Mouse (Mus musculus): ENCODE data around the gene Pdzd2. TPM values are rescaled to one million over a fixed set of nuclear protein-coding genes. Genes with fewer than 3 reads are reported as not detected.

The Pdzd2 gene
- polyA plus RNA-seq, 1 experiment from 2014 or later = 9.1 TPM

DNA sequence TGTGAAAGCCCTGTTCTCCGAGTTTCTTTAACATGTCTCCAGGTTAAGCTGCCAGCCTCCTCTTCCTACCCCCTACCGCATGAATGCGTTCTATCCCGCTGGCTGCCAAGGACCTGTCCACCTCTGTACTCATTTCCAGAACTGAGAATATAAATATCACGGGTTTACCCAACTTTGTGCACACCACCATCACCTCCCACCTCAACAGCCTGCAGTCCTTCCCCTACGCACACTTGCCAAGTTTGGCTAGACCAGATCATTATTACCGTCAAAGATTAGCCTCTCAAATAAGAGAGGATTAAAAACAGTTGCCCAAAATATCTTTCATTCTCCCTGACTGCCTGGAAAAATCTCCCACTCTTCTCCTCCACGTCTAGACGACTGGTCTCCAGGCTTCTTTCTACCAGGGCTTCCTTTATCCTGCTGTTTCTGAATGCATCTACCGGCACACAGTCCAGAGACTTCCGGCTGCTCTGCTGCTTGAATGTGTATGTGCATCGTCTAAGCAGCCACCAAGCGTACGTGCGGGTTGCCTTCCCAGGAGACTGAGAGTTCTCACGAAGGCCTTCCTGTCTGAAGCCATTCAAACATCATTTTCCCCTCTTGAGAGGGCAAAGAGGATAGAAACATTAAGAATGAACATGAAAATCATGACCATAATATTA is 324.1 kb downstream of the Pdzd2 start:
- H3K4me3 ChIP-seq (ENCODE audit: low read depth, low read length) = no peak overlapping the region
- WGBS = 87% methylated on average over 16 of the region's 16 CpGs
- no peaks in the 10 kb centered on the region for H3K27me3 ChIP-seq (replicated peaks; ENCODE audit: control insufficient read depth, insufficient read depth, low read length)
- H3K27ac ChIP-seq (ENCODE audit: low read depth, low read length) = no peak overlapping the region
- no peaks in the 10 kb centered on the region for H3K4me1 ChIP-seq (replicated peaks; ENCODE audit: control insufficient read depth, insufficient read depth, low read length)
- DNase-seq (ENCODE audit: low spot score) (no peak), ATAC-seq (replicated peaks; ENCODE audit: low FRiP score) (no peak)
- H3K9ac ChIP-seq (ENCODE audit: low read depth, low read length) = no peak overlapping the region
- no peaks in the 10 kb centered on the region for H3K36me3 ChIP-seq (ENCODE audit: control insufficient read depth, insufficient read depth, low read length)
- H3K4me2 ChIP-seq = no peak overlapping the region
- no peaks in the 10 kb centered on the region for H3K9me3 ChIP-seq (ENCODE audit: control insufficient read depth, low read length)

DNA sequence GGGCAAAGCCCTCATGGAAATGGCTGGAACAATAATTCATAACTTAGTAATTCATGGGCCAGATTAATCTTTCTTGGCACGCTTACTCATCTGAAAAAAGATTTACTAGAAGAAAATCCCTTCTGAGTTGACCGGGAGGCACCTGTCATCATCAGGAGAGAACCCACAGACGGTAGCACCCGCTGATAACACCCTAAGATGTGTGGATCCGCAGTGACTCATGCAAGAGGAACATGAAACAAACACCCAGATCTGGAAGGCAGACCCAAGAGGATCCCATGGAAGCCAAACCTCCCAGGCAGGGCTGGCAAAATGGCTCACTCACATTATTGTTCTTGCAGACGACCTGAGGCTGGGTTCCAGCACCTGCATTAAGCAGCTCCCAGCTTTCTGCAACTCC is 325.0 kb downstream of the Pdzd2 start:
- 68% methylated on average over 6 of the region's 6 CpGs for WGBS
- H3K4me2 ChIP-seq = no peak overlapping the region
- no peaks in the 10 kb centered on the region for H3K27me3 ChIP-seq (replicated peaks; ENCODE audit: control insufficient read depth, insufficient read depth, low read length)
- H3K4me1 ChIP-seq (replicated peaks; ENCODE audit: control insufficient read depth, insufficient read depth, low read length) = no peaks in the 10 kb centered on the region
- ATAC-seq (replicated peaks; ENCODE audit: low FRiP score) (no peak), DNase-seq (ENCODE audit: low spot score) (no peak)
- no peak overlapping the region for H3K9ac ChIP-seq (ENCODE audit: low read depth, low read length)
- no peaks in the 10 kb centered on the region for H3K9me3 ChIP-seq (ENCODE audit: control insufficient read depth, low read length)
- H3K27ac ChIP-seq (ENCODE audit: low read depth, low read length) = no peak overlapping the region
- no peaks in the 10 kb centered on the region for H3K36me3 ChIP-seq (ENCODE audit: control insufficient read depth, insufficient read depth, low read length)
- H3K4me3 ChIP-seq (ENCODE audit: low read depth, low read length) = no peak overlapping the region

DNA sequence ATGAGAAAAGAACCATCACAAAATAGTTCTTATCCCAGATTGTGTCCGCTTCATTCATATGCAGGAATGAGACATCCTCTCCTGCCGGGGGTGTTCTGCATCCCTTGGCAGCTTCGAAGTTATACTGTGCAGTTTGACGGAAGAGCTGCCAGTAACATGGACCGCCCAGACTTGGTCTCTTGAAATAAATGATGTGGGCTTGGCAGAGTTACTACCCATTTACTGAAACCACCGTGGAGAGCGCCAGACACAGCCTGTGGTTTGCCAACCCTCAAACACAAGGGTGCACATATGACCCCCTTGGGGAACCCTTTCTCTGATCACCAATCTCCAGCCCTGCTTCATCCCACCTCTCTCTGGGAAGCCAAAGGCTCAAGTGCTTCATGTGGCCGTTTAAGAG is 331.5 kb downstream of the Pdzd2 start:
- Histone ChIP-seq H3K4me2 (no peak overlapping the region), H3K36me3 (ENCODE audit: control insufficient read depth, insufficient read depth, low read length) (no peaks in the 10 kb centered on the region), H3K27me3 (replicated peaks; ENCODE audit: control insufficient read depth, insufficient read depth, low read length) (no peaks in the 10 kb centered on the region), H3K4me1 (replicated peaks; ENCODE audit: control insufficient read depth, insufficient read depth, low read length) (no peaks in the 10 kb centered on the region), H3K9me3 (ENCODE audit: control insufficient read depth, low read length) (no peaks in the 10 kb centered on the region), H3K4me3 (ENCODE audit: low read depth, low read length) (no peak overlapping the region), H3K27ac (ENCODE audit: low read depth, low read length) (no peak overlapping the region), H3K9ac (ENCODE audit: low read depth, low read length) (no peak overlapping the region)
- DNase-seq (ENCODE audit: low spot score) (no peak), ATAC-seq (replicated peaks; ENCODE audit: low FRiP score) (no peak)
- 83% methylated on average over 8 of the region's 8 CpGs for WGBS

DNA sequence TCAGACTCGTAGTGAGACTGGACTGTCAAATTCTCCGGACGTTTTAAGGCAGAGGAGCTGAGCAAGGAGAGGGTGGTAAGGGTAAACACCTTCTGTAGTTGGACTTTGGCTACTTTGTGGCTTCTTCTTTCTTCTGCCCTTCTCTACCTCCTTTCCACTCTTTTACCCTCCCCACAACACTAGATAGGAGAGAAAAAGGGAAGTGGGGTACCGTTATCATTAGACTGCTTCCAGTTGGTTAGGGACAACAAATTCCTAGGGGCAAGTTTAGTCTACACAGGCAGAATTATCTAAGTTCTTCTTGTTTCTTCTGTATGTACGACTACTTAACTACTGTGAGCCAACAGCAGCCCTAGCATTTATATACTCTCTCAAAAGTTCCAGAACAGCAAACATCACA is 334.1 kb downstream of the Pdzd2 start:
- DNase-seq (ENCODE audit: low spot score) (no peak), ATAC-seq (replicated peaks; ENCODE audit: low FRiP score) (no peak)
- Histone ChIP-seq H3K4me1 (replicated peaks; ENCODE audit: control insufficient read depth, insufficient read depth, low read length) (no peaks in the 10 kb centered on the region), H3K9me3 (ENCODE audit: control insufficient read depth, low read length) (no peaks in the 10 kb centered on the region), H3K4me3 (ENCODE audit: low read depth, low read length) (no peak overlapping the region), H3K36me3 (ENCODE audit: control insufficient read depth, insufficient read depth, low read length) (no peaks in the 10 kb centered on the region), H3K27me3 (replicated peaks; ENCODE audit: control insufficient read depth, insufficient read depth, low read length) (no peaks in the 10 kb centered on the region), H3K4me2 (no peak overlapping the region), H3K9ac (ENCODE audit: low read depth, low read length) (no peak overlapping the region), H3K27ac (ENCODE audit: low read depth, low read length) (no peak overlapping the region)
- WGBS = 58% methylated on average over 5 of the region's 5 CpGs

DNA sequence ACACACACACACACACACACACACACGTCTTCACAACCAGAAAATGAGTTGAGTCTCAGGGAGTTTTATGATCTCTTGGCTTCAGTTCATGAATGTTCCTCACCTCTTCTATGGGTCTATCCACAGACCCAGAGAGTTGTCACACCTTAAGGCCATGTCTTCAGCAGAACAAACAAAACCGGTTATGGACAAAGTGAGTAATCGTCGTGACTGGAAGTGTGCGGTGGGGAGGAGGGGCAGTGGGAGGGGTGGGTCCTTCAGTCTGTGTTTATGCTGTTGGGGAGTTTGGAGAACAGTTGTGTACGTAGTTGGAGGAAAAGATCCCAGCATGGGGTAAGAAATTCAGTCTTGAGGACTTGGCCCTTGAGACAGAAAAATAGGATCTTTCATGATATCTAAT is 342.7 kb downstream of the Pdzd2 start:
- no peak for DNase-seq (ENCODE audit: low spot score)

DNA sequence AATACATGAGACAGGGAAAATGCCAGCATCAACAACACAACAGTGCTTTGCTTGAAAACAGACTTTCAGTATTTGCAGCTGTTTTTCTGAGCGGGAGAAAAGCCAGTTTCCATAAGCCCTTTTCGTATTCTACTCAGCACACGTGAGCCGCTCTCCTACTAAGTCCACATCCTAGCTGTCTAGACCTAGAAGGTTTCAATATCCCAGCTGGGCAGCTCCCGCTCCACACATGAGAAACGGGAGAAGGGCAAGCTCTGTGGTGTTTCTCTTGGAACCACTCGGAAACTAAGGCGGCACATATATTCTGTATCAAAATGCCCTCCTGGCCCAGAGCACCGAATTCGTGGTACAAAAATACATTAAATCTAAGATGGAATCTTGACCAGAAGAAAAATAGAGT is 345.0 kb downstream of the Pdzd2 start:
- H3K9ac ChIP-seq (ENCODE audit: low read depth, low read length) = no peak overlapping the region
- 92% methylated on average over 10 of the region's 10 CpGs for WGBS
- no peak overlapping the region for H3K4me2 ChIP-seq
- no peaks in the 10 kb centered on the region for H3K36me3 ChIP-seq (ENCODE audit: control insufficient read depth, insufficient read depth, low read length)
- no peak overlapping the region for H3K27ac ChIP-seq (ENCODE audit: low read depth, low read length)
- DNase-seq (ENCODE audit: low spot score) = no peak
- no peak for ATAC-seq (replicated peaks; ENCODE audit: low FRiP score)
- no peaks in the 10 kb centered on the region for H3K27me3 ChIP-seq (replicated peaks; ENCODE audit: control insufficient read depth, insufficient read depth, low read length)
- no peaks in the 10 kb centered on the region for H3K9me3 ChIP-seq (ENCODE audit: control insufficient read depth, low read length)
- no peak overlapping the region for H3K4me3 ChIP-seq (ENCODE audit: low read depth, low read length)
- no peaks in the 10 kb centered on the region for H3K4me1 ChIP-seq (replicated peaks; ENCODE audit: control insufficient read depth, insufficient read depth, low read length)

More for the DNA sequence above, 342.7 kb downstream of the Pdzd2 start:
- H3K9me3 ChIP-seq (ENCODE audit: control insufficient read depth, low read length) = no peaks in the 10 kb centered on the region
- no peak overlapping the region for H3K4me2 ChIP-seq
- 76% methylated on average over 6 of the region's 6 CpGs for WGBS
- H3K9ac ChIP-seq (ENCODE audit: low read depth, low read length) = no peak overlapping the region
- ATAC-seq (replicated peaks; ENCODE audit: low FRiP score) = no peak
- no peaks in the 10 kb centered on the region for H3K4me1 ChIP-seq (replicated peaks; ENCODE audit: control insufficient read depth, insufficient read depth, low read length)
- no peak overlapping the region for H3K27ac ChIP-seq (ENCODE audit: low read depth, low read length)
- no peaks in the 10 kb centered on the region for H3K27me3 ChIP-seq (replicated peaks; ENCODE audit: control insufficient read depth, insufficient read depth, low read length)
- H3K36me3 ChIP-seq (ENCODE audit: control insufficient read depth, insufficient read depth, low read length) = no peaks in the 10 kb centered on the region
- H3K4me3 ChIP-seq (ENCODE audit: low read depth, low read length) = no peak overlapping the region

DNA sequence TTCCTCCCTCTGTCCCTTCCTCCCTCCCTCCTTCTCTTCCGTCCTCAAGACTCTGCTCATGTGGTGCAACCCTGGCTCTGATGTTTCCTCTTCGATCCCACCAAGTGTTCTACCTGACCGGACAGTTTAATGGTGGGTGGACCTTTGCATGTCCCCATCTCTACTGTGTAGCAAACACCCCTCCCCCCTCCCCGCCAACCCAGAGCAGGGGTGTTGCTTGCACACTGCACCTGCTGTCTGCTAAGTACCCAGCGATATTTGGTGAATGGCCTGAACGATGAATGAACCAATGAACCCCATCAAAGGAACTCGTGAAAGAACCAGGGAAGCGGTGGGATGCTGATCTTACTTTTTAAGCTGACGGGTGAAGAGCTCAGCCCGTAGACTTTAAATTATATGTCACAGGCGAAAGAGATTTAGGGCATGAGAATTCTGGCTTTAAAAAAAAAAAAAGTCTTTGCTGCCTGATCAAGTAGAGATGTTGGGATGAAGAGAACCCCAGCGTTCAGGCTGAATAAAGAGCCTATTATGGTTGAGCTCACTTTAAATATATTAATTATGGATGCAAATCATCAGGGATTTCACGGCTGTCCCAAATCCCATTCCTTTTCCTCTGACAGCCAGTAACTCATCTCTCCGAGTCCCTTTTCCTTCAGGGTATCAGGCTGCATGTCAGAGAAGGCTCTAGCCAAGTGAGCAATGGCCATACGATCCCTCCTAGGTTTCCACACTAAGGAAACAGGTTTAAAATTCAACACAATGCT is 350.8 kb downstream of the Pdzd2 start:
- WGBS = 81% methylated on average over 15 of the region's 15 CpGs
- no peak overlapping the region for H3K9ac ChIP-seq (ENCODE audit: low read depth, low read length)
- no peaks in the 10 kb centered on the region for H3K36me3 ChIP-seq (ENCODE audit: control insufficient read depth, insufficient read depth, low read length)
- no peak overlapping the region for H3K4me3 ChIP-seq (ENCODE audit: low read depth, low read length)
- H3K4me2 ChIP-seq = no peak overlapping the region
- no peak for ATAC-seq (replicated peaks; ENCODE audit: low FRiP score)
- no peaks in the 10 kb centered on the region for H3K27me3 ChIP-seq (replicated peaks; ENCODE audit: control insufficient read depth, insufficient read depth, low read length)
- H3K4me1 ChIP-seq (replicated peaks; ENCODE audit: control insufficient read depth, insufficient read depth, low read length) = no peaks in the 10 kb centered on the region
- DNase-seq (ENCODE audit: low spot score) = no peak
- H3K27ac ChIP-seq (ENCODE audit: low read depth, low read length) = no peak overlapping the region
- H3K9me3 ChIP-seq (ENCODE audit: control insufficient read depth, low read length) = no peaks in the 10 kb centered on the region

DNA sequence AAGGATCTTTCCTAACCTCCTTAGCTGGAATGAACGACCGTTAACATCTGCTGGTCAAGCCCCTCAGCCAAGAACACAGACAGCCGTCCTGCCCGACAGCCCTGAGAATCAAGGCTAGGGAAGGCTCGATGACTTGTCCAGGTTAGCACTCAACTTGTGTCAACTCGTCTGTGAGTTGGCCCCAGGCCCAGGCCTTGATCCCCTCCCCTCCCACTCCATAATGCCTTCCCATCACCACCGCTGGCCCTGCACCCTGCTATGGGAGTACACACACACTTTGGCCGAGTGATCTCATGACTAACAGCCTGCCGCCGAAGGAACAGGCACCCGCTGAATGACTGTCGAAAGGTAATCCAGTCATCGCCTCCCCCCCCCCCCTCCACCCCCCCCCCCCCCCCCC is 355.0 kb downstream of the Pdzd2 start:
- H3K36me3 ChIP-seq (ENCODE audit: control insufficient read depth, insufficient read depth, low read length) = no peaks in the 10 kb centered on the region
- no peaks in the 10 kb centered on the region for H3K27me3 ChIP-seq (replicated peaks; ENCODE audit: control insufficient read depth, insufficient read depth, low read length)
- 80% methylated on average over 13 of the region's 13 CpGs for WGBS
- H3K9ac ChIP-seq (ENCODE audit: low read depth, low read length) = no peak overlapping the region
- no peak overlapping the region for H3K27ac ChIP-seq (ENCODE audit: low read depth, low read length)
- no peak for DNase-seq (ENCODE audit: low spot score)
- no peak overlapping the region for H3K4me2 ChIP-seq
- ATAC-seq (replicated peaks; ENCODE audit: low FRiP score) = no peak
- no peaks in the 10 kb centered on the region for H3K9me3 ChIP-seq (ENCODE audit: control insufficient read depth, low read length)
- no peaks in the 10 kb centered on the region for H3K4me1 ChIP-seq (replicated peaks; ENCODE audit: control insufficient read depth, insufficient read depth, low read length)
- no peak overlapping the region for H3K4me3 ChIP-seq (ENCODE audit: low read depth, low read length)

DNA sequence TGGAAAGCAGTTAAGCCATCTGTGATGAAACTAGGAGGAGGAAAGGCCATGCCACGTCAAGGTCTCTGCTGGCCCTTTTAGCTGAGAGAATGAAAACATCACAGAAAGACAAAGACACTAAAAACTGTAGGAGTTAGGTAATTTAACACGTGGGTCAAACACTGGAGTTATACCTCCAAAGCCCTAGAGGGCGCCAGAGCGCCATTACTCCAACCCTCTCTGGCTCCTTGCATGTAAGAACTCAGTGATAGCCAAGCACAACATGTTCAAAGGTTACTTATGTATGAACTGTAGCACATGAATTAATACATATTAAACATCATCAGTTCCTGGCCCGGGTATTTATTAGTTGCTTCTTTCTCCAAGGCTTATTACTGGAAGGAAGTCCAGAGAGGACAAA is 359.2 kb downstream of the Pdzd2 start:
- H3K4me3 ChIP-seq (ENCODE audit: low read depth, low read length) = no peak overlapping the region
- ATAC-seq (replicated peaks; ENCODE audit: low FRiP score) (no peak), DNase-seq (ENCODE audit: low spot score) (no peak)
- no peaks in the 10 kb centered on the region for H3K27me3 ChIP-seq (replicated peaks; ENCODE audit: control insufficient read depth, insufficient read depth, low read length)
- no peaks in the 10 kb centered on the region for H3K36me3 ChIP-seq (ENCODE audit: control insufficient read depth, insufficient read depth, low read length)
- WGBS = 43% methylated on average over 5 of the region's 5 CpGs
- no peak overlapping the region for H3K27ac ChIP-seq (ENCODE audit: low read depth, low read length)
- no peak overlapping the region for H3K9ac ChIP-seq (ENCODE audit: low read depth, low read length)
- peaks cover 12% of the 10 kb centered on the region for H3K4me1 ChIP-seq (replicated peaks; ENCODE audit: control insufficient read depth, insufficient read depth, low read length)
- no peak overlapping the region for H3K4me2 ChIP-seq
- H3K9me3 ChIP-seq (ENCODE audit: control insufficient read depth, low read length) = no peaks in the 10 kb centered on the region

Measured in liver, embryonic 11.5 days (tissue).